Mouse (Mus musculus) MEL (cell line): ENCODE data around the gene Rcan1. TPM values are rescaled to one million over a fixed set of nuclear protein-coding genes. Genes with fewer than 3 reads are reported as not detected.

ENCODE experiments used
- DNase-seq: peaks from one replicate; pipeline ENCODE4 v3.0.0; 2011; ENCODE audit warnings: low read depth, low spot score
- H3K27ac ChIP-seq: 2 replicates; pipeline ENCODE4 v1.5.1; 2012; ENCODE audit warnings: low read depth, mild to moderate bottlenecking, control low read depth, low read length, moderate library complexity; ENCODE audit not compliant: control insufficient read depth
- H3K27me3 ChIP-seq, 2 experiments: fragments of 150-350 bp in 1 of 2; sonication (generic) in 1 of 2; 2 replicates each; pipeline ENCODE4 v1.6.1; 2012; ENCODE audit warnings: low read length in 2 of 2, mild to moderate bottlenecking in 2 of 2, improper control_type of control experiment in 1 of 2, moderate library complexity in 1 of 2; ENCODE audit not compliant: insufficient read depth in 2 of 2, control insufficient read depth in 1 of 2
- H3K36me3 ChIP-seq, 2 experiments: 2 replicates each; pipeline ENCODE4 v1.6.1; 2012 to 2014; ENCODE audit warnings: low read length in 2 of 2, improper control_type of control experiment in 1 of 2, inconsistent platforms in 1 of 2, mild to moderate bottlenecking in 1 of 2; ENCODE audit not compliant: insufficient read depth in 2 of 2, control insufficient read depth in 1 of 2
- H3K4me1 ChIP-seq, 2 experiments: fragments of 150-350 bp in 1 of 2; sonication (generic) in 1 of 2; 2 replicates each; pipeline ENCODE4 v1.6.1; 2012; ENCODE audit warnings: low read length in 2 of 2, improper control_type of control experiment in 1 of 2, mild to moderate bottlenecking in 1 of 2; ENCODE audit not compliant: insufficient read depth in 2 of 2, control insufficient read depth in 1 of 2
- H3K4me3 ChIP-seq, 2 experiments: fragments of 150-350 bp in 1 of 2; sonication (generic) in 1 of 2; 2 replicates each; pipeline ENCODE4 v1.5.1; 2012; ENCODE audit warnings: low read depth in 2 of 2, low read length in 2 of 2, mild to moderate bottlenecking in 2 of 2, moderate library complexity in 2 of 2, control low read depth in 1 of 2, improper control_type of control experiment in 1 of 2; ENCODE audit not compliant: control insufficient read depth in 1 of 2, insufficient read depth in 1 of 2
- H3K79me2 ChIP-seq: 2 replicates; pipeline ENCODE4 v1.6.1; 2012; ENCODE audit warnings: mild to moderate bottlenecking, low read length, moderate library complexity; ENCODE audit not compliant: control insufficient read depth, poor library complexity, insufficient read depth
- H3K9ac ChIP-seq: 2 replicates; pipeline ENCODE4 v1.6.1; 2012; ENCODE audit warnings: low read depth, mild to moderate bottlenecking, control low read depth, low read length, moderate library complexity; ENCODE audit not compliant: control insufficient read depth, poor library complexity, severe bottlenecking
- H3K9me3 ChIP-seq: fragments of 150-350 bp; sonication (generic); replicated peaks from 2 replicates; pipeline ENCODE4 v1.6.1; 2012; ENCODE audit warnings: mild to moderate bottlenecking, low read length, improper control_type of control experiment, moderate library complexity; ENCODE audit not compliant: insufficient read depth
- CHD1 ChIP-seq: IDR thresholded peaks from 2 replicates; pipeline ENCODE4 v1.6.1; 2012; ENCODE audit warnings: low read depth, mild to moderate bottlenecking, inconsistent platforms, low read length, improper control_type of control experiment
- ELF1 ChIP-seq: IDR thresholded peaks from 2 replicates; pipeline ENCODE4 v1.6.1; 2014; ENCODE audit warnings: low read depth, mild to moderate bottlenecking, inconsistent platforms, low read length, improper control_type of control experiment, moderate library complexity
- GABPA ChIP-seq: IDR thresholded peaks from 2 replicates; pipeline ENCODE4 v1.6.1; 2012; ENCODE audit warnings: low read depth, mild to moderate bottlenecking, inconsistent platforms, low read length, improper control_type of control experiment, moderate library complexity
- JUND ChIP-seq: IDR thresholded peaks from 2 replicates; pipeline ENCODE4 v1.6.1; 2011; ENCODE audit warnings: low read depth, mild to moderate bottlenecking, improper control_type of control experiment, low read length
- KAT2A ChIP-seq: conservative IDR thresholded peaks from 2 replicates; pipeline ENCODE4 v1.6.1; 2012; ENCODE audit warnings: low read depth, low read length, improper control_type of control experiment, inconsistent platforms
- MEF2A ChIP-seq: IDR thresholded peaks from 2 replicates; pipeline ENCODE4 v1.6.1; 2014; ENCODE audit warnings: low read depth, mild to moderate bottlenecking, inconsistent platforms, low read length, improper control_type of control experiment; ENCODE audit not compliant: poor library complexity, insufficient replicate concordance, severe bottlenecking; ENCODE audit errors: extremely low read depth
- MYC ChIP-seq: IDR thresholded peaks from 2 replicates; pipeline ENCODE4 v1.6.1; 2011; ENCODE audit warnings: low read depth, mild to moderate bottlenecking, low read length, improper control_type of control experiment, moderate library complexity
- POLR2AphosphoS2 ChIP-seq: IDR thresholded peaks from 2 replicates; pipeline ENCODE4 v1.6.1; 2011; ENCODE audit warnings: low read length, improper control_type of control experiment
- RCOR1 ChIP-seq: IDR thresholded peaks from 2 replicates; pipeline ENCODE4 v1.6.1; 2012; ENCODE audit warnings: low read depth, mild to moderate bottlenecking, inconsistent platforms, low read length, improper control_type of control experiment
- SIN3A ChIP-seq: IDR thresholded peaks from 2 replicates; pipeline ENCODE4 v1.6.1; 2012; ENCODE audit warnings: low read length, improper control_type of control experiment, inconsistent platforms
- SMC3 ChIP-seq: IDR thresholded peaks from 2 replicates; pipeline ENCODE4 v1.6.1; 2011; ENCODE audit warnings: low read depth, low read length, improper control_type of control experiment
- USF2 ChIP-seq, 2 experiments: IDR thresholded peaks; 2 replicates each; pipeline ENCODE4 v1.6.1; 2011 to 2012; ENCODE audit warnings: improper control_type of control experiment in 2 of 2, low read length in 2 of 2, borderline replicate concordance in 1 of 2, inconsistent platforms in 1 of 2, low read depth in 1 of 2, mild to moderate bottlenecking in 1 of 2; ENCODE audit not compliant: insufficient read depth in 1 of 2
- polyA plus RNA-seq, 2 experiments: library from polyadenylated mRNA; stranded (reverse) in 1 of 2; unstranded in 1 of 2; fragments of >175 nt in 1 of 2; fragments of >200 nt in 1 of 2; gene quantifications; 2 replicates each; pipeline versions ENCODE4 v1.2.1 to v1.2.4; 2012; ENCODE audit warnings: low replicate concordance in 2 of 2, low read depth in 1 of 2; ENCODE audit not compliant: insufficient read length in 2 of 2, insufficient read depth in 1 of 2, missing spikeins in 1 of 2
- total RNA-seq: library from RNA; depleted of rRNA; stranded (reverse); fragments of 300-350 nt; gene quantifications from 2 replicates; pipeline ENCODE4 v1.2.3, GENCODE M21; 2012

Rcan1 gene
- total and polyA plus RNA-seq, 3 experiments: 9.5 to 14.6 TPM; not detected in 1

- H3K79me2 ChIP-seq: no peaks in the 10 kb centered on the region
- TF ChIP-seq RCOR1: no peak
- no peak for TF ChIP-seq GABPA
- DNase-seq: no peak
- no peak overlapping the region for H3K9ac ChIP-seq
- H3K36me3 ChIP-seq: no peaks in the 10 kb centered on the region
- no peak overlapping the region for H3K4me3 ChIP-seq
- H3K9me3 ChIP-seq: no peaks in the 10 kb centered on the region
- H3K27me3 ChIP-seq: no peaks in the 10 kb centered on the region
- H3K27ac ChIP-seq: no peak overlapping the region
- no peaks in the 10 kb centered on the region for H3K4me1 ChIP-seq
Observed at GRCm38 (mm10) chr16:92455969-92456368, 14.7 kb downstream of the Rcan1 start.

- Histone ChIP-seq H3K79me2 (no peaks in the 10 kb centered on the region), H3K9me3 (no peaks in the 10 kb centered on the region), H3K27me3 (no peaks in the 10 kb centered on the region), H3K27ac (no peak overlapping the region), H3K9ac (no peak overlapping the region), H3K36me3 (no peaks in the 10 kb centered on the region), H3K4me1 (no peaks in the 10 kb centered on the region), H3K4me3 (no peak overlapping the region)
- TF ChIP-seq ELF1 (no peak), POLR2AphosphoS2 (no peak), JUND (no peak), RCOR1 (no peak), CHD1 (no peak), MEF2A (no peak), USF2 (IDR thresholded peaks at IDR 0.05; ENCODE audit: borderline replicate concordance in 1 of 2, insufficient read depth in 1 of 2, low read depth in 1 of 2, low read length in 2 of 2) (no peak), SMC3 (no peak), KAT2A (no peak)
- DNase-seq: no peak
Observed at GRCm38 (mm10) chr16:92455488-92455887, 15.2 kb downstream of the Rcan1 start.

GRCm38 (mm10) chr16:92454495-92454894, 16.2 kb downstream of the Rcan1 start:
- Histone ChIP-seq H3K36me3 (no peaks in the 10 kb centered on the region), H3K4me1 (no peaks in the 10 kb centered on the region), H3K9ac (no peak overlapping the region), H3K27me3 (no peaks in the 10 kb centered on the region), H3K27ac (no peak overlapping the region), H3K9me3 (no peaks in the 10 kb centered on the region), H3K4me3 (no peak overlapping the region), H3K79me2 (no peaks in the 10 kb centered on the region)
- TF ChIP-seq MYC (no peak), SIN3A (no peak), SMC3 (no peak), ELF1 (no peak)
- no peak for DNase-seq
